Mouse (Mus musculus) megakaryocyte-erythroid progenitor cell, adult 5-6 weeks (primary cell): ENCODE measurements around the gene A3galt2. TPM values are rescaled to one million over a fixed set of nuclear protein-coding genes. Genes with fewer than 3 reads are reported as not detected.

Experiments used
- total RNA-seq, 2 experiments: library from RNA; stranded (forward) in 1 of 2; stranded (reverse) in 1 of 2; fragments of 200-1000, 215-1000 nt in 1 of 2; fragments of >200 nt in 1 of 2; fragmentation: Nextera tagmentation in 1 of 2; gene quantifications; 2 replicates each; pipeline ENCODE4 v1.2.3; 2014 to 2017

Gene A3galt2
- total RNA-seq, 2 experiments from 2014 or later, result 0.31 TPM; not detected in 1

Other genes starting within 250 kb of the A3galt2 start
- 4.0 and 8.6 TPM in 2 replicates for gene Zscan20, start 145.3 kb upstream of the A3galt2 start, total RNA-seq (2014; fragmentation: Nextera tagmentation)
- 3.4 and 6.9 TPM in 2 replicates for gene Zscan20, start 145.3 kb upstream of the A3galt2 start, total RNA-seq (2017)
- gene Tlr12, start 136.7 kb upstream of the A3galt2 start, total RNA-seq (2014; fragmentation: Nextera tagmentation), result 0.28 and 0.72 TPM in 2 replicates
- 0.14 TPM in 1 of 2 replicates, not detected in the other for gene Tlr12, start 136.7 kb upstream of the A3galt2 start, total RNA-seq (2017)
- 56.5 and 63.9 TPM in 2 replicates for gene Phc2, start 100.7 kb upstream of the A3galt2 start, total RNA-seq (2014; fragmentation: Nextera tagmentation)
- gene Phc2, start 100.7 kb upstream of the A3galt2 start, total RNA-seq (2017), result 14.5 and 18.1 TPM in 2 replicates
- gene Zfp362, start 50.7 kb downstream of the A3galt2 start, total RNA-seq (2014; fragmentation: Nextera tagmentation), result 28.5 and 38.2 TPM in 2 replicates
- gene Zfp362, start 50.7 kb downstream of the A3galt2 start, total RNA-seq (2017), result 2.8 and 7.4 TPM in 2 replicates
- gene Trim62, start 128.2 kb downstream of the A3galt2 start, total RNA-seq (2014; fragmentation: Nextera tagmentation), result 0.54 and 0.79 TPM in 2 replicates
- gene Trim62, start 128.2 kb downstream of the A3galt2 start, total RNA-seq (2017), result 0.38 TPM in 1 of 2 replicates, not detected in the other
- gene Azin2, start 207.1 kb downstream of the A3galt2 start, total RNA-seq (2014; fragmentation: Nextera tagmentation), result not detected in 2 replicates
- not detected in 2 replicates for gene Azin2, start 207.1 kb downstream of the A3galt2 start, total RNA-seq (2017)
- 192 and 206 TPM in 2 replicates for gene Ak2, start 236.6 kb downstream of the A3galt2 start, total RNA-seq (2014; fragmentation: Nextera tagmentation)
- 179 and 181 TPM in 2 replicates for gene Ak2, start 236.6 kb downstream of the A3galt2 start, total RNA-seq (2017)